Mouse (Mus musculus) C2C12 (cell line): ENCODE measurements around the gene Bmp8b.

Experiments
- CEBPB ChIP-seq: IDR thresholded peaks from one replicate; pipeline ENCODE4 v1.6.1; 2011; ENCODE audit warnings: low read depth, mild to moderate bottlenecking, control low read depth, moderate library complexity
- CTCF ChIP-seq: IDR thresholded peaks from one replicate; pipeline ENCODE4 v1.5.1; 2011; ENCODE audit not compliant: control insufficient read depth, insufficient read depth, insufficient read length
- FOSL1 ChIP-seq: IDR thresholded peaks from one replicate; pipeline ENCODE4 v1.8.0; 2011; ENCODE audit warnings: mild to moderate bottlenecking, low read length; ENCODE audit not compliant: poor library complexity, insufficient read depth, severe bottlenecking
- MAX ChIP-seq: IDR thresholded peaks from one replicate; pipeline ENCODE4 v1.6.1; 2011; ENCODE audit warnings: mild to moderate bottlenecking, control low read depth
- MYOD1 ChIP-seq: IDR thresholded peaks from one replicate; pipeline ENCODE4 v1.6.1; 2011; ENCODE audit warnings: low read depth; ENCODE audit not compliant: control insufficient read depth, insufficient read length
- MYOG ChIP-seq: IDR thresholded peaks from one replicate; pipeline ENCODE4 v1.6.1; 2011; ENCODE audit not compliant: control insufficient read depth, insufficient read length; ENCODE audit errors: extremely low read depth
- USF1 ChIP-seq: IDR thresholded peaks from one replicate; pipeline ENCODE4 v1.6.1; 2011; ENCODE audit warnings: low read depth, mild to moderate bottlenecking, control low read depth, moderate library complexity

DNA sequence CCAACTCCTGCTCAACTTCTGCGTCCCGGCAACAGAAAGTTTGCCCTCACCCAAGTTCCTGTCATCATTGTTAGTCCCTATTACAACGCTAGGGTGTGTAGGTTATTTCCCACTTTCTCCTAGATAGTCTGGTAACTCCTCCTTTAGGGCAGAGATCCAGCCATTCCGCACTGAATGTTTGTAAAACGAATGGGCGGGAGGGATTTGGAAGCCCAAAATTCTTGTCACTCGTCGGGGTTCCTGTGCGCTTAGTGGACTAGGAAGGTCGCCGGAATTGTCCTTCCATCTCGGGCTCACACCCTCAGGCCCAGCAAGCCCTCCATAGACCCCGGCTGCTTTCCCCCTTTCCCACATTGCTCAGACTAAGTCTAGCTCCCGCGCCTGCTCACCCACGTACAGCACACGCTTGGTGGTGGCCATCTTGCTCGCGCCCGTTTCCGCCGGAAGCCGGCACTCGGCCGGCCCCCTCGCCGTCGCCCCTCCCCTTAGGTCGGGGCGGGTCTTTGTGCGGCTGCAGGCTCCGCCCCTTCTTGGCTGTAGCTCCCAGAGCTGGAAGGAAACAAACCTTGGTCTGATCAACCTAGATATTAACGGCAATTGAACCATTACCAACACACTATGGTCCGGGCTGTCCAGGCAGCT lies 34.7 kb downstream of the Bmp8b start, which contains the start of gene Ppie:
- TF ChIP-seq MYOD1 (no peak), CTCF (no peak), FOSL1 (no peak), MYOG (no peak), USF1 (no peak), MAX (no peak), CEBPB (no peak)
